Mouse (Mus musculus) CD8-positive naive resting alpha-beta T cell, adult 2 months (primary cell): ENCODE data around the gene Spaca4.
A peak's percentile ranks its signal among the peaks of the same experiment; 100 is the strongest.

Experiments
- DNase-seq, 2 experiments: peaks; one replicate each; pipeline ENCODE4 v3.0.0; 2022; ENCODE audit warnings: low read depth in 2 of 2, low spot score in 2 of 2

Gene Spaca4

DNA sequence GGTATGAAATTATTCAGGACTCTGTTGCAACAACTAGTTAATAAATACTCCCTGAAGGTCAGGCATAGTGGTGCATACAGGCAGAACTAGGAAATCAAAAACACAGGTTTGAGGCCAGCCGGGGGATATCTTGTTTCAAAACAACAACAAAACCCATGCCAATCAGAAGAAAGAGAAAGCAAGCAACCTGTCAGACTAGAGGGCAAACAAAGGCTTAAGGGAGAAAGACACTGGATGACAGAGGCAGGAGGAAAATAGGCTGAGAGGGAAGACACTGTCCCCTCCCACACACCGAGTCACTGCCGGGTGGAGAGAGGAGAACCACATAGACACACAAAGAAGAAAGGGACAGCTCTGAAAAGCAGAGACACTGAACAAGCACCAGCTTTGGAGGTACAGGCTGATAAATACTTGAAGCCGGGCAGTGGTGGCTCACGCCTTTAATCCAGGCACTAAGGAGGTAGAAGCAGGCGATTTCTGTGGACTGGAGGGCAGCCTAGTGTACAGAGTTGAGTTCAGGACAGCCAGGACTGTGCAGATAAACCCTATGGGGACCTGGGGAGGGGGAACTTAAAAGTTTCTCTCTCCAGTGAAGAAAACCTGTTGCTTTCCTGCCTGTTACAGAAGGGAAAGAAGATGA lies 11.6 kb downstream of the Spaca4 start:
- no peak for DNase-seq

GRCm38 (mm10) chr7:45713396-45713795 lies 12.2 kb downstream of the Spaca4 start:
- no peak for DNase-seq

- no peak for DNase-seq
Measured at GRCm38 (mm10) chr7:45712022-45712757, 13.4 kb downstream of the Spaca4 start.

- DNase-seq, result no peak
Measured at GRCm38 (mm10) chr7:45711316-45712021, 14.1 kb downstream of the Spaca4 start.

GRCm38 (mm10) chr7:45710477-45711191 lies 15.0 kb downstream of the Spaca4 start:
- no peak for DNase-seq

- no peak for DNase-seq
Measured at GRCm38 (mm10) chr7:45709677-45710355, 15.8 kb downstream of the Spaca4 start.

GRCm38 (mm10) chr7:45709036-45709435 lies 16.6 kb downstream of the Spaca4 start:
- no peak for DNase-seq

GRCm38 (mm10) chr7:45708221-45708761 lies 17.3 kb downstream of the Spaca4 start:
- no peak for DNase-seq

DNA sequence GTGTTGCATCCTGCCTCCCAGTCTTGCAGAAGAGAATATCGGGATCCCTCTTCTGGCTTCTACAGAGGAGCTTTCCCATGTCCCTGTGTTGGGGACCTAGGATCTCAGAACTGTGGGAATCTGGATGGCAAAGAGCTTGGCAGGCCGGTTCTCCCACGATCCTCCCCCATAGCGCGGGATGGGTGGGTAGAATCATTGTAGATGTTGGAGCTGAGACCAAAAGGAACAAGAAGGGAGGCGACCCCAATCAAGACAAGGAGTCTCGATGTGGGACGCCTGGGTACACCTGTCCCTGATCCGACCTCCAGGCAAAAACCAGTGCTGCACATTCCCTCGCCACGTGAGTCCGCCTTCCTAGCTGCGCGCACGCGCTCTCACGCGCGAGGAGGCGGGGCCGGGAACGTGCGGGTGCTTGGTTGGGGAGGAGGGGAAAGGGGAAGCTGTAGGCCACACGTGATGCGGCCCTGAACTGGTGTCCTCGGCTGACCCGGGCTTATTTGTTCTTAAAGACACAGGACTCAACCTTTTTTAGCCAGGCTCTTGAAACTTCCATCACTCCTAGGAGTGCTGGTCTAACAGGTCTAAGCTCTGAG lies 18.1 kb downstream of the Spaca4 start:
- DNase-seq, result peak; percentile 86 to 91

GRCm38 (mm10) chr7:45706721-45707241 lies 18.8 kb downstream of the Spaca4 start:
- DNase-seq, result peak; percentile 76 to 84

DNA sequence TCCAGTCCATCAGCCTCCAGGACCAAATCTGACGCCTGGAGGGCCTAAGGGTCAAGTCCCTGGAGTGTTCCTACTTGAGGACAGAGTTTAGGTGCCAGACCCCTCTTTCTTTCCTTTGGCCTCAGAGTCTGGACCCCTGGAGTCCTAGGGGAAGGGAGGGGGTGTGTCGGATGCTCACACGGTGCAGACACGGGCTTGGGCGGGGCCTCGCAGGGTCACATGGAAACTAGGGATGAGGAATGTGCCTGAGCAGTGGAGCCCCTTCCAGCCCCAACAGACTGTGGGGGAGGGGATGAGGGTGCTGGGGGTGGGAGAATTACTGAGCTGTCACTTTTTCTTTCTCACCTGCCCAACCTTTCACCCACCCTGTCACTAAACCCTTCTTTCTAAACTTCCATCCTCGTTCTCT lies 19.7 kb downstream of the Spaca4 start:
- no peak for DNase-seq

DNA sequence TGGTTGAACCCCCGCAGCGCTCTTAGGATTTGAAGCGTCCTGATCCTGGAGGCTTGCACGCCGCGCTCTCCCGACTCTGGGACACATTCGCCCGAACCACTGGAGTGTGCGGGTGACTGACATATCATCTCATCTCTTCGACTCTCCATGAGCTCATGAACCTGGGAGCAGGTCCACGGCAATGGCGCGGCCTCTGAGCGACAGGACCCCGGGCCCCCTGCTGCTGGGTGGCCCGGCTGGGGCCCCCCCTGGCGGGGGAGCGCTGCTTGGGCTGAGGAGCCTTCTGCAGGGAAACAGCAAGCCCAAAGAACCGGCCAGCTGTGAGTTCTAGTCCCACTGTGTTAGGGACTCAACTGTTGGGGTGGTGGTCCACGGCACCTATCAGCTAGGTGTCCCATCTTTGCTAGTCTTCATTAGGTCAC lies 20.2 kb downstream of the Spaca4 start:
- DNase-seq, result no peak

DNA sequence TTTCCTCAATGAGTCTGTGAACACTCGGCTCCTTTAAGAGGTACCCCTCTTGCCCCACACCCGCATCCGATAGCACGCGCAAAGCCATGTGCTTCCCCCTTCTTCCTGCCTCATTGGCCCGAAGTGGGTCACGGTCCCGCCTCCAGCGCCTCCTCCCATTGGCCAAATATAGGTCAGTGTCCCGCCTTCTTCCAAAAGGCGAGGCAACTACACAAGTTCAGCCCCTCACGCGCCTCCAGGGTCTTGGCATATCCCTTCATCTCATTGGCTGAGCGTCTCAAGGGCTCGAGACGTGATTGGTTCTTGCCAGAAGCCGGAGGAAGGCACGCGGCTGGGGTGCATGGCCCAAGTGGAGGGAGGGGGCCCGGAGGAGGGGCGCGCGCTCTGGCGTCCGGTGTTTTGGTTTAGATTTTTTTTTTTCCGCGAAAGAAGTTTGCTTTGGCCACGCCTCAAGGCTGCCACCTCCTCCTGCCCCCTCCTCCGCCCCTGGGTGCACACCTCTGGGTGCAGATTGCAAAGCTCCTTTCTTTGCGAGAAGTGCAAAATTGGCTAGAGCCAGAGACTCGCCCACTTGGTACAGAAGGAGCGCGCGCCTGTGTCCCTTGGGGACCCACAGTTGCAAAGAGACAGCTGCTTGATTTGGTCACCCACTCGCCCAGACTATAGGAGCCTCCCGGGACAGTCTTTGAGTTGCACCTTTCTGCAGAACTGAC lies 20.7 kb downstream of the Spaca4 start, which contains the start of gene Dbp:
TSS of gene Dbp (plus strand) at position 359 of the 713 bp plus-strand sequence.
- peak; percentile 98 to 99 for DNase-seq

DNA sequence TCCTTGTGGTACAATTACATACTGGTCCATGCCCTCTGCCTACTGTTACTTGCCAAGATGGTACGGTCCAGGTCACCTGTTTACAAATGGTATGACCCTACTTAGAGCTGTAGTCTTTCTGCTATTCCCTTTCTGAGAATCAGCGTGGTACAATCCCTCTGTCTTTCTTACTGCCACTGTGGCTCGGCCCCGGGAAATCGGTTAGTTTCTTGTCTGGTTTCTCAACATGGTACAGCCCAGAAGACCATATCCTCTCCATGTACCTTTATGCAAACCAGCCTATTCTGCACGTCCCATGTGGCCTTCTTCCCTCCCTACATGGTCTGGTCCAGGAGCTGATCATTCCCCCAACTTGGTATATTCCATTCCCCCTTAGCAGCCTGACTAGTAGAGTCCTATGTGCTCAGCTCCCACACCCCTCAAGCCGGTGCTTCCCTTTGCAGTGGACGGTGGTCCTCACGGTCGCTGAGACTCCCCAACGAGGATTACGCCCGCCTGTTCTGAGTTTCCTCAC lies 21.5 kb downstream of the Spaca4 start:
- peak in 1 of 2 experiments; percentile 50 for DNase-seq

DNA sequence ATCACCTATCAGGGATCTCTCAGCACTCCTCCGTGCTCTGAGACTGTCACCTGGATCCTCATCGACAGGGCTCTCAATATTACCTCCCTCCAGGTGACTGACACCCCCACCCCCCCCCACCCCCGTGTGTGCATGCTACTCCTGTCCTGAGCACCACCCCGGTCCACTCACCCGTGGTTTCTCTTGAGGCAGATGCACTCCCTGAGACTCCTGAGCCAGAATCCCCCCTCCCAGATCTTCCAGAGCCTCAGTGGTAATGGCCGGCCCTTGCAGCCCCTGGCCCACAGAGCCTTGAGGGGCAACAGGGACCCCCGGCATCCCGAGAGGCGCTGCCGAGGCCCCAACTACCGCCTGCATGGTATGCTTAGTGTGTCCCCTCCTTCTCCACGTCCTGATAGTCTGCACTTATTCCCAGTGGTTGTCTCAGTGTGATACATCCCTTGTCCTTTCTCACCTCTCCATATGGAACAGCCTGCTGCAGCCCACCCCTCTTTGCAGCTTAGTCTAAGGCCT lies 22.0 kb downstream of the Spaca4 start:
- no peak for DNase-seq

- no peak for DNase-seq
Measured at GRCm38 (mm10) chr7:45702809-45703520, 22.6 kb downstream of the Spaca4 start.

DNA sequence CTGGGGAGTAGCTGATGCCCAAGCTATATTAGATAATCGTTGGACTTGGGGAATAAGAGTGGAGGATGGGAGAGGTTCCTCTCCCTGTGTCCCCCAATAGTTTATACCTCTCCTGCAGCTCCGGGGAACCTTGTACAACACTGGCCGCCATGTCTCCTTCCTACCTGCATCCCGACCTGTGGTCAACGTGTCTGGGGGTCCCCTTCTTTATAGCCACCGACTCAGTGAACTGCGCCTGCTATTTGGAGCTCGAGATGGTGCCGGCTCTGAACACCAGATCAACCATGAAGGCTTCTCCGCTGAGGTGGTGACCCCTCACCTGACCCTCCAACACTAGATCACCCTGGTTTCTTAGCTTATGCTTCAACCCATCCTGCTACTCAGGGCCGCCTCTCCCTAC lies 23.3 kb downstream of the Spaca4 start:
- DNase-seq, result no peak

DNA sequence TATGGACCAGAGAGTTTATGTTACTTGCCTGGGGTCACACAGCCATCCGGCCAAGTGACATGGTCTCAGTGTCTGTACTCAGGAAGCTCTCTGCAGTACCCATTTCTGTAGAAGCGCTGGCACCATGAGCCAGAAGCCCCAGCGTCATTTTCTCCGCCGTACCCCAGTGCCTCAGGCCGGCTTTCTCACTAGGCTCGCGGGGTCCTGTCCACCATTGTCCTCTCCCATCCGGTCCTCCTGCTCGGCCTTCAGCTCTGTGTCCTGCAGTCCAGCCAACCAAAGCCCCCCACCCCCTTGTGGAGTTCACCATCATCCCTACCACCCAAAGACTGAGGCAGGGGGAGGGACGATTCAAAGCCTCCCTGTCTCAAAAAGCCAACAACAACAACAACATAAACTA lies 24.0 kb downstream of the Spaca4 start:
- no peak for DNase-seq
